Mouse (Mus musculus): ENCODE measurements around the gene Rilp. TPM values are rescaled to one million over a fixed set of nuclear protein-coding genes. Genes with fewer than 3 reads are reported as not detected.
A peak's percentile ranks its signal among the peaks of the same experiment; 100 is the strongest.

Gene Rilp
- total RNA-seq, 2 experiments from 2014 or later = not detected

DNA sequence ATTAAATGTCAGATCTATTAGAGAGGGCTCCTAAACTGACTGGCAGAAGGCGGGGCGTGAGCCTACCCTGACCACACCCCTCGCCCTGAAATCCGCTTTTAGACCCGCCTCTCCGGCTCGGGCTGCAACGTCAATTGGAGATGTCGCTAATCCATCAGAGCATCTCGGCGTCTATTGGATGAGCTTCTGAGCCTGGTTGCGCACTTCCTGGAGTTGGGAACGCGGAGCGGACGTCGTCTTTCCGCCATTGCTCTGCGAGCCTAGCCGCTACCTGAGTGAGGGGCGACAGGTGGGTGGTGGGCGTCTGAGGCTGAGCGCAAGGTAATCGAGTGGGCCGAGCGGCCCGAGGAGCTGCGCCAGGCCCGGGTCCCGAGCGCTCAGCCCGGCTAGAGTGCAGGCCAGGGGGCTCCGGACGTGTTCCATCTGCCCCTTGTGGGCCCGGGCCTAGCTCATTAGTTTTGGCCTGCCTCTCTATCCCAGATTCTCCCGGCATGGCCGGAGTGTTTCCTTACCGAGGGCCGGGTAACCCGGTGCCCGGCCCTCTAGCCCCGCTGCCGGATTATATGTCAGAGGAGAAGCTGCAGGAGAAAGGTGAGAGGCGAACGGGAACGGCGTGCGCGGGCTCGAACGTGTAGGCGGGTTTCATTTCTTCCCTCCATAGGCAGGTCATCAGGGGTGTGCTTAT lies 23.2 kb upstream of the Rilp start, which contains the start of gene Prpf8:
Gene Prpf8, plus strand, starts transcription at position 216 of the 685 bp plus-strand sequence.
- ATAC-seq (replicated peaks; ENCODE audit: poor library complexity, severe bottlenecking) = peak; percentile 100

DNA sequence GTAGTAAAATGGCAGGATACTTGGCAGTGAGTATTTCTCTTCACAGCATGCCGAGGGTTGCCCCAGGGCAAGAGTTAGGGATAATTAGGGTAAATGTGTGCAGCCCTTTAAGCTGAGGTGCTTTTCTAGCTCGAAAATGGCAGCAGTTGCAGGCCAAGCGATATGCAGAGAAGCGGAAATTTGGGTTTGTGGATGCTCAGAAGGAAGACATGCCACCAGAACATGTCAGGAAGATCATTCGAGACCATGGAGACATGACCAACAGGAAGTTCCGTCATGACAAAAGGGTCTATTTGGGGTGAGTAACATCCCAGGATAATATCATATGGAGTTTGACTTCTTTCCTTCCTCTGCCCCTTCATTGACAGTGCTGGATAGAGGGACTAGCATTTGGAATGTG lies 22.4 kb upstream of the Rilp start:
- ATAC-seq (replicated peaks; ENCODE audit: poor library complexity, severe bottlenecking) = no peak

DNA sequence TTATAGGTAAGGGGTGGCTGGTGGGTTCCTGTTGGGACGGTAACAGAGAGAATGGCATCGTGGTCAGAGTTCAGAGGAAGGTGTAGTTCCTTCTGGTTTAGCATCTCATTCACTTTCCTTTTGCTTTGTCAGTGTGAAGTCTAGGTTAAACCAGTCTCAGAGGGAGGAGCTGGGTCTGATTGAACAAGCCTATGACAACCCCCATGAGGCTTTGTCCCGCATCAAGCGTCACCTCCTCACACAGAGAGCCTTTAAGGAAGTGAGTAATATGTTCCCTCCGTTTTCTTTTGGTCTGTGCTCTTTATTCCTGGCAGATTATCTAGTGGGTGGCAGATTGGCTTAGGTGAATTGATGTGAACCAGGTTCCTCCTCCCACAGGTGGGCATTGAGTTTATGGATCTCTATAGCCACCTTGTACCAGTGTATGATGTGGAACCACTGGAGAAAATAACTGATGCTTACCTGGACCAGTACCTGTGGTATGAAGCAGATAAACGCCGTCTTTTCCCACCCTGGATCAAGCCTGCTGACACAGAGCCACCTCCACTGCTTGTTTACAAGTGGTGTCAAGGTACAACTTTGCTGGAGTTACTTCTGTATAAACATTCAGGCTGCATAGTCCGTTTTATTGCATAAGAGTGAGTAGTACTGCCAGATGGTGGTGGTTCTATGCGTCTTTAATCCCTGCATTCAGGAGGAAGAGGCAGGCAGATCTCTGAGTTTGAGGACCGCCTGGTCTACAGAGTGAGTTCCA lies 15.4 kb upstream of the Rilp start:
- ATAC-seq (replicated peaks; ENCODE audit: poor library complexity, severe bottlenecking) = no peak

DNA sequence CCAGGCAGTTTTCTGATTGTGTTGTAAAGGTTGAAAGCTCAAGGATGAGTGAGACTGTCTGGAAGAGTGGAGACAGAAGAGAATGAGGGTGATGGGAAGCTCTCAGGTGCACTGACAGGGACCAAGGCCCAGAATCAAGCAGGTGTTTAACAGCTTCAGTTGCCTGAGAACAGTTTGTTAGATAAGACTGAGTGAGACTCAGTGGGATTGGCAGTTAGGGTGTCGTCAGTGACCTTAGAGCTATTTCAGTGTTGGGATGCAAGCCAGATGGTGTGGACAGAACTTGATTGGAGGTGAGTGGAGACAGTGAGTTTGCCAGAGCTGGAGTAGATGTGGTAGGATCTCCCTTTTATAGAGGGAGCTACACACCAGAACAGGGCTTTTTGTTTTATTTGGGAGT lies 11.8 kb upstream of the Rilp start:
- no peak for ATAC-seq (replicated peaks; ENCODE audit: poor library complexity, severe bottlenecking)

DNA sequence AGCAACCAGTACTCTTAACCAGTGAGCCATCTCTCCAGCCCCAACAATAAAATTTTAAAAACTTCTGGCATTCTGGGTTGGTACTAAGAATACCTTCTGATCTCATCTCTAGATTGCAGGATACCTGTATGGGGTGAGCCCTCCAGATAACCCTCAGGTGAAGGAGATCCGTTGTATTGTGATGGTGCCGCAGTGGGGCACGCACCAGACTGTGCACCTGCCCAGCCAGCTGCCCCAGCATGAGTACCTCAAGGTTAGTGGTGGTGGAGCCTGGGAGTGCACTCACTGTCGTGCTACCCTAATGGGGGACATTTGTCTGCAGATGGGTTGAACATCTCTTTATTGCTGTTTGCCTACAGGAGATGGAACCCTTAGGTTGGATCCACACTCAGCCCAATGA lies 1.7 kb upstream of the Rilp start:
- no peak for ATAC-seq (replicated peaks; ENCODE audit: poor library complexity, severe bottlenecking)

DNA sequence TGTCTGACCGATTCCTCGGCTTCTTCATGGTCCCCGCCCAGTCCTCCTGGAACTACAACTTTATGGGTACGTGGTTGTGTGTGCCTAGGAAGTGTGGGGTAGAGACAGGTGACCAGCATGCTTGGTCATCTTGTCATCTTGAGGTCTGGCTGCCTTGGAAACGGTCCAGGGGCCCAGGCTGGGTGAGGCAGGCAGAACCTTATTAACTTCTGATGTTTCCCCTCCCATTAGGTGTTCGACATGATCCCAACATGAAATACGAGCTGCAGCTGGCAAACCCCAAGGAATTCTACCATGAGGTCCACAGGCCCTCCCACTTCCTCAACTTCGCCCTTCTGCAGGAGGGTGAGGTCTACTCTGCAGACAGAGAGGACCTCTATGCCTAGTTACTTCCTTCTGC lies 990 bp upstream of the Rilp start:
- ATAC-seq (replicated peaks; ENCODE audit: poor library complexity, severe bottlenecking) = no peak

DNA sequence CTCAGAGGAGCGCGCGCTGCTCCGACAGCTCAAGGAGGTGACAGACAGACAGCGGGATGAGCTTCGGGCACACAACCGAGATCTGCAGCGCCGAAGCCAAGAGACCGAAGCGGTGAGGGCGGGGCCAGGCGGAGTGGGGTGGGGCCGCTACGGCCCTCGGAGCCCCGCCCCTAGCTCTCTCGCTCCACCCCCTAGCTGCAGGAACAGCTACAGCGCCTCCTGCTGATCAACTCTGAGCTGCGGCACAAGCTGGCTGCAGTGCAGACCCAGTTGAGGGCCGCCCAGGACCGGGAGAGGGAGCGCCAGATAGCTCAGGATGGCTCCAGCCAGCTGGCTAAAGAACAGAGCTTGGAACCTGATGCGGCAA lies 716 bp downstream of the Rilp start:
- peak; percentile 81 for ATAC-seq (replicated peaks; ENCODE audit: poor library complexity, severe bottlenecking)

DNA sequence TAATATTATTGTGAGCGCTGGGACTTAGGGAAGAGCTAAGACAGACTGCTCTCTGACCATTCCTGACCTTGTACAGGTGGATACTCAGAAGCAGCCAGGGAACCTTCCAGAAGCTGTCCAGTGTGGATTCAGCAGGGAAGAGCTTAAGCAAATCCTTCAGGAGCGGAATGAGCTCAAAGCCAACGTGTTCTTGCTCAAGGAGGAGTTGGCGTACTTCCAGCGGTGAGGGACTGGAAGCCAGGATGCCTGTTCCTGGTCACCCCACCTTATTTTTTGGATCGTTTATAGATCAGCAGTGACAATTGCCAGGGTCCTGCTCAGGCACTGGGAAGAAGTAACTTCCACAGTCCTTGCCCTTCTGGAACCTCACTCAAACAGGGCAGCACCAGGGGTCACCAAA lies 1.3 kb downstream of the Rilp start:
- no peak for ATAC-seq (replicated peaks; ENCODE audit: poor library complexity, severe bottlenecking)

DNA sequence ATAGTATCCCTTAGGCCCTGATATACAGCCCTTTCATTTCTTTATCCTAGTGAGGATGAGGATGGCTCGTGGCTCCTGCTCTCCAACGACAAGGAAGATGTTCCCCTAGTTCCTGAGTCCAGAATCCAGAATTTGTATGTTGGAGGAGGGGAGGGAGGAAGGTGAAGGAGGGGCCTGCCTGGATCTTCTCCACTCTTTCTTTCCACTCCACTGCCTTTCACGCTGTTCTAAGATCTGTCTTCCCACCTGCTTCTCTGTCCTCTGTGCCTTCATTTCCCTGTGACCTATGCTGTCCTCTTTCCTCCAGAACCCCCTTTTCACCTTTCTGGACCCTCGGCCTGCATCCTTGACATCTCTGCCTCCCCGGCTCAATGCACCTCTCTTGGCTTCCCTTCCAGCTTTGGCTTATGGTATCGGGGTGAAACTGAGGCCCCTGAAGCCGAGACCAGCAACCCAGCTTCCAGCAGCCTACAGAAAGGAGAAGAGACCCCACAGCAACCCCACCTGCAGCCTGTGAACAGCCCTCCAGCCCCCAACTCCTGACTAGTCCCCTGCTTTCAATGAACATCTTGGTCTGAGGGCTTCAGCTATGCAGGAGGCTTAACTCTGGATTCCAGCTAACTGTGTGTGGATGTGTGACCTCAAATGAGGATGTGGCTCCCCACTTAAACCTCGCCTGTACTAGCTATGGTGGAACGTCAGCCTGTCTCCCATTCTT lies 2.6 kb downstream of the Rilp start:
- peak; percentile 17; the same call in 1 of the 2 replicates for ATAC-seq (replicated peaks; ENCODE audit: poor library complexity, severe bottlenecking)

DNA sequence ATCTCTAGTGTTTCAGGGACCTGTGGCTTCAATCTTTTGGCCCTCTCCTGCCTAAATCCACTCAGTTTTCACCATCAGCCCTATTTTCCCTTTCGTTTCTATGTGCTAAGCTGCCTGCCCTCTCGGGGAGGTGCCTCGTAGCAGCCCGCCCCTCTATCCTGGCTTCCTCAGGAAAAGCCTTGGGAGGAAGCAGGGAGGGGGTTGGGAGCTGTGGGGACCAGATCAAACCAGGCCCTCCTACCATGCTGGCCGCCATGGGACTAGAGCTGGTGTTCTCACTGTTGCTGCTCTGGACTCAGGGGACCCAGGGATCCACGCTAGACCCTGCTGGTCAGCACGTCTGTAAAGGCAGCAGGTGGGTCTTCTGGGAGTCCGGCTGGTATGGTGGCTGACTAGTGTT lies 3.4 kb downstream of the Rilp start, which contains the start of gene Scarf1:
Gene Scarf1, plus strand, starts transcription at position 205 of the 400 bp plus-strand sequence.
- ATAC-seq (replicated peaks; ENCODE audit: poor library complexity, severe bottlenecking) = peak; percentile 10; the same call in 1 of the 2 replicates

DNA sequence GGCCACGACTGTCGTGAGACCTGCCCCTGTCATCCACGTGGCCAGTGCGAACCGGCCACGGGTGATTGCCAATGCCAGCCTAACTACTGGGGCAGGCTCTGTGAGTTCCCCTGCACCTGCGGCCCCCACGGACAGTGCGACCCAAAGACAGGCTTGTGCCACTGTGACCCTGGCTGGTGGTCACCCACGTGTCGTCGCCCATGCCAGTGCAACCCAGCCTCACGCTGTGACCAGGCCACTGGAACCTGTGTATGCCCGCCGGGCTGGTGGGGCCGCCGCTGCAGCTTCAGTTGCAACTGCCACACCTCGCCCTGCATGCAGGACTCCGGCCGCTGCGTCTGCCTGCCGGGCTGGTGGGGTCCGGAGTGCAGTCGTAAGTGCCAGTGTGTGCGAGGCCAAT lies 5.3 kb downstream of the Rilp start:
- ATAC-seq (replicated peaks; ENCODE audit: poor library complexity, severe bottlenecking) = no peak

DNA sequence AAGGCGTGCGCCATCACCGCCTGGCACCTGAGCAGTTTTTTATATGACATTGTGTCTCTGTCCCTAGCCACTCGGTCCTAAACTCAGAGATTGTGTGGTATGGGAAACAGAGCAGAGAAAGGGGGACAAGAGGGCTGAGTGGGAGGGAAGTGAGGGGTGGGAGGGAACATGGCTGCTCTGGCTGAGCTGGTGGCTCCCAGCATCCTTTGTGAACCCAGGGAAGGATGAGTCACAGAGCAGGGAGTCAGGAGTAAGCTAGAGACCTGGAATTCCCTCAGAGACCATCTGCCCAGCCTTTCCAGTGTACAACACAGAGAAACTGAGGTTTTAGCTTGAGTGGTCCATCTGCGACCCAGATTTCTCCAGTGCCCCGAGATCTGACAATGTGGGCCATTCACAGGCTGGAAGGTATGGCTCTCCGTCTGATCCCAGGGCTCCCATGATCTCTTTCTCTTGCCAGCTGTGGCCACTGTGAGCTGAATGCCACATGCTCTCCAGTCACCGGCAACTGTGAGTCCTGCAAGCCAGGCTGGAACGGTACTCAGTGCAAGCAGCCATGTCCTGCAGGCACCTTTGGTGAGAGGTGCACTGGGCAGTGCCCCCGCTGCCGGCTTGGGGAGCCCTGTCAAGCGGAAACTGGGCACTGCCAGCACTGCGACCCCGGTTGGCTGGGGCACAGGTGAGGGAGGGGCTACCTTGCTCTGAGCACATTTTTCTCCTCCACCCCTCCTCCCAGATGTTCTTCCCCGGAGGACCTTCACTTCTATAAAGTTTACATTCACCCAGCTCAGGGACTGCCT lies 10.1 kb downstream of the Rilp start:
- ATAC-seq (replicated peaks; ENCODE audit: poor library complexity, severe bottlenecking) = no peak

DNA sequence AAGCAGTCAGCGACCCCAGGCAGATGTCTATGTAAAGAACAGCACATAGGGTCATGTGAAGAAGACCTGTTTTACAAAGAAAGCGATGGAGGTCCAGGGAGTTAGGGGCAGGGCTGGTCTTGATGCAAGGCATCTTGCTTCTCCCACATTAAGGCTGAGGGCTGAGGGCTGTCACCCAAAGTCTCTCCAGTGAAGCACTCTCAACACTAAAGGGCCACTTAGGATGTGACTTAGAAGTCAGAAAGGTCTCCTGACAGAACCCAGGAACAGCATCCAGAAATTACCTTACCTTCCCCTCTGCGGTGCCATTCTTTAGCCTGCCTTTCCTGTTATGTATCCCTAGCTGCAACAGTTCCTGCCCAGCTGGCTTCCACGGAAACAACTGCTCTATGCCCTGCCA lies 11.7 kb downstream of the Rilp start:
- ATAC-seq (replicated peaks; ENCODE audit: poor library complexity, severe bottlenecking) = no peak

DNA sequence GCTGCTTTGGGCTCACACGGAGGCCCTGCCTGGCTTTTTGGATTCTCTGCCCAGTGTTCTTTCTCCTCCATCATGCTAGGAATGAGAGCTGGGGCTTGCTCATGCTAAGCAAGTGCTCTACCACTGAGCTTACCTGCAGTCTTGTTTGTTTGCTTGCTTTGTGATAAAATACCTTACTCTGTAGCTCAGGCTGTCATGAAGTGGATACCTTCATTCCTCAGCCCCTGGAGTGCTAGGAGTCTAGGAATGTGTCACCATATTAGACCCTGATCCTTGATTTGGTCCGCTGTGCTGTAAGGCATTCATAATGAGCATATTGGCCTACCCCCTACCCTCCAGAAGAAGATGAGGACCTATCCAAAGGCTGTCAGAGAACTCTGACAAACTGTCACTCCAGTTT lies 12.9 kb downstream of the Rilp start:
- no peak for ATAC-seq (replicated peaks; ENCODE audit: poor library complexity, severe bottlenecking)

DNA sequence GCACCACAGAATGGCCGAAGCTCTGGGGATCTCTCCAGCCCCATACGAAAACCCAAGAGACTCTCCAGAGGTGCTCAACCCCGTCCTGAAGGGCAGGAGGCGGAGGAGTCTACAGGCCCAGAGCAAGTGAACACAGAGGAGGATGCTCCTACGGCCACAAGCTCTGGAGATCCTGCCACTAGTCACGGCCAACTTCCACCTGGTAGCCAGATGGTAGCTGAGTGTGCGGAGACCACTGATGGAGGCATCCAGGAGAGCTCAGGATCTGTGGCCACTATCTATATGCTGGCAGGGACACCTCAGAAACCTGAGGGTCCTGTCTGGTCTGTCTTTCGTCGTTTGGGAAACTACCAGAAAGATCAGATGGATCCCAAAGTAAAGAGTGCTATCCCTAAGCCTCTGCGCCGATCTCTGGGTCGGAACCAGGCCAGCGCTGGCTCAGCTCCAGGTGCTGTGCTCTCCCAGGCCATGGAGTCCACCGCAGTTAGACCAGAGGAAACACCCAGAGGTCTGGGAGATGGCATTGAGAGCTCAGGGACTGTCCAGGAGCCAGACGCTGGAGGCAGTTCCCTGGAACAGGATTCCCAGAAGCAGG lies 15.7 kb downstream of the Rilp start:
- ATAC-seq (replicated peaks; ENCODE audit: poor library complexity, severe bottlenecking) = no peak

DNA sequence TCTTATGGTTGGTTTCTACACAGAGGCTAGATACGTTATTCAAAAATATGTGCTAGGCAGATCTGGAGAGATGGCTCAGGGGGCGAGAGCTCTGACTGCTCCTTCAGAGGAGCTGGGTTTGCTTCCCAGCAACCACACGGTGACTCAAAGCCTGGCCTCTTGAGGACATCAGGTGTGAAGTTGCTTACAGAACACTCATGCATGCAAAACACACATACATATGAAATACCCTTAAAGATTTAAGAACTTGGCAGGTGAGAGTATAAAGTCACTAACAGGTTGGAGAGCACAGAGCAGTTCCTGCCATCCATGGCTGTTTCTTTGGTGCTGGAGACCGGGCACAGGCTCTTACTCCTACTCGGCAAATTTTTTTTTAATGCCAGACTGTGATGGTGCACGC lies 17.0 kb downstream of the Rilp start:
- no peak for ATAC-seq (replicated peaks; ENCODE audit: poor library complexity, severe bottlenecking)

DNA sequence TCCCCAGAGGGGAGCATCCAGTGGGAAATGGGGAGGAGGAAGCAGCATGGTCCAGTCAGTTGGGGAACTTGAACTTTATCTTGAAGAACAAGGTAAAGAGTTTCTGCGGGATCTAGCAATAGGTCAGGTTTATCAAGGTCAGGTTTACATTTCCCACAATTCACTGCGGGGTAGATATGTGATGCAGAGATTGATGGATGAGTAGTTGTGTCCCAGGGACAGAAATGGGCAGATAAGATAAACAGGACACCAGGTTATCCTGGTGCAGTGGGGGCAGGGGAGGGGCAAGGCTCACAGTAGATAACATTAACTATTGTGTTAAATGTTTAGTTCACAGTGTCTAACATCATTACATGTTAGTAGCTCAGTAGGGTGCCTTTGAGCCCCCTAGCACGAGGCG lies 19.9 kb downstream of the Rilp start:
- ATAC-seq (replicated peaks; ENCODE audit: poor library complexity, severe bottlenecking) = no peak

DNA sequence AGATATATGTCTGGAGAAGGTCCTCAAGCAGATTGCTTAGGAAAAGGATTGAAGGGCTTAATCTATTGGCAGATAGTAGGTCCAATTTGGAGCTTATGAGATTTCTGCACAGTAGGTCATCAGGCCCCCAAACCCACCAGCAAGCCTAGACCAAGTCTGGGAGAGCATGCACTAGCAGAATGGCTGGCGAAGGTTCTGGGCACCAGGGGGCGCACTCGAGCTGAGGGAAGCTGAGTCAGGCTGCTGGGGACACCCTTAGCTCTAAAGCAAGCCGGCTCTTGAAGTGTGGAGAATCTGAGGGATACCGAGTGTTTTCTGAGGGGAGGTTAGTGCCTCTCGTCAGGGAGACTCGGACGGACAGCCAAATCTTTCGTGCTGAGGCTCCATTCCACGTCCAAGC lies 20.4 kb downstream of the Rilp start:
- ATAC-seq (replicated peaks; ENCODE audit: poor library complexity, severe bottlenecking) = peak; percentile 58

DNA sequence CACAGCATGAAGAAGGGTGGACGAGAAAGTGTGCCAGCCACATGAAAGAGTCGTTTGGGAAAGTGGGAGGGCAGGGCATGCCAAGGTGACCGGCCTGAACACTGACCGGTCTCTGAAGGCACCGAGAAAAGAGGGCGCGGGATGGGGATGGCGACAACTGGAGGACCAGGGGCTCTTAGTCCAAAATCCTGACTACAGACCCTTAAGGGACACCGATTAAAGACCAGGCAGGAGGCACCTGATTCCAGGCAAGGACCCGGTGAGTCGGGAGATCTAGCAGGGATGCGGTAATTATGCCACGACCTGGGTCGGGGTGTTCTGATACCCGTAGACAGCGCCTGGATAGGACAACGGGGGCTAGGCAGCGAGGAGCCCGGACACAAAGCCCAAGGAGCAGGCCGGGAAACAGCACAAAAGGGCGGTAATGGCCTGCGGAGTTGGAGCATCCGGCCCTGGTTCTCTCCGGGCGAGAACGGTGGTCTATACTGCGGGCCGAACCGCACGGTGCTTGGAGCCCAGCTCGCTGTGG lies 21.0 kb downstream of the Rilp start:
- ATAC-seq (replicated peaks; ENCODE audit: poor library complexity, severe bottlenecking) = peak; percentile 1; the same call in 1 of the 2 replicates

All from granulocyte monocyte progenitor cell, adult 5-6 weeks (primary cell).